Mouse (Mus musculus): Measurements from ENCODE around the gene B3galt4. TPM values are rescaled to one million over a fixed set of nuclear protein-coding genes. Genes with fewer than 3 reads are reported as not detected.
"Not testable (repeated sequence)": the region's sequence is repeated elsewhere in the genome, so short reads cannot be mapped to it uniquely, and the experiment has no call there.

B3galt4 gene
- total RNA-seq, 2 experiments from 2014 or later = 1.8 to 1.9 TPM

GRCm38 (mm10) chr17:33904835-33905234 lies 46.5 kb downstream of the B3galt4 start, which contains the start of gene Platr17:
TSS of gene Platr17 (plus strand) at chr17:33905135.
- not testable (repeated sequence) for DNase-seq

GRCm38 (mm10) chr17:33903911-33904651 lies 47.2 kb downstream of the B3galt4 start:
- DNase-seq = not testable (repeated sequence)

- DNase-seq = no peak
These were observed 48.8 kb downstream of the B3galt4 start for GRCm38 (mm10) chr17:33902491-33902890.

GRCm38 (mm10) chr17:33902079-33902478 lies 49.2 kb downstream of the B3galt4 start:
- no peak for DNase-seq

GRCm38 (mm10) chr17:33901653-33902052 lies 49.6 kb downstream of the B3galt4 start:
- DNase-seq = no peak

- no peak for DNase-seq
These were observed 50.3 kb downstream of the B3galt4 start for GRCm38 (mm10) chr17:33900989-33901314.

- no peak for DNase-seq
These were observed 50.9 kb downstream of the B3galt4 start for GRCm38 (mm10) chr17:33900281-33900988.

Other genes starting within 250 kb of the B3galt4 start
- gene March2, start 232.8 kb downstream of the B3galt4 start, total RNA-seq (2021) = 10 to 100 TPM; 89.8 to 90.4 TPM
- 100 to 1,000 TPM; 125 to 136 TPM for gene Rab11b, start 191.0 kb downstream of the B3galt4 start, total RNA-seq (2021)
- gene Angptl4, start 169.7 kb downstream of the B3galt4 start, total RNA-seq (2021) = 10 to 100 TPM in 1 of 2 experiments, 1 to 10 TPM in 1; 8.1 to 13.3 TPM
- gene Kank3, start 141.0 kb downstream of the B3galt4 start, total RNA-seq (2021) = 10 to 100 TPM; 18.5 to 20.7 TPM
- gene Rps28, start 126.9 kb downstream of the B3galt4 start, total RNA-seq (2021) = 100 to 1,000 TPM; 538 to 612 TPM
- 100 to 1,000 TPM; 326 to 339 TPM for gene Ndufa7, start 126.9 kb downstream of the B3galt4 start, total RNA-seq (2021)
- 10 to 100 TPM; 15.6 to 20.7 TPM for gene Cd320, start 108.4 kb downstream of the B3galt4 start, total RNA-seq (2021)
- gene Gm7029, start 77.7 kb downstream of the B3galt4 start, total RNA-seq (2021) = not detected
- 1 to 10 TPM in 1 of 2 experiments, under 1 TPM in 1; 0.95 to 1.0 TPM for gene Kifc1, start 60.8 kb downstream of the B3galt4 start, total RNA-seq (2021)
- not detected for gene Platr17, start 46.4 kb downstream of the B3galt4 start, total RNA-seq (2021)
- gene Daxx, start 42.1 kb downstream of the B3galt4 start, total RNA-seq (2021) = 10 to 100 TPM; 10.2 to 11.7 TPM
- gene Tapbp, start 35.6 kb downstream of the B3galt4 start, total RNA-seq (2021) = 10 to 100 TPM; 31.2 to 41.2 TPM
- 10 to 100 TPM; 11.1 to 11.3 TPM for gene Zbtb22, start 35.6 kb downstream of the B3galt4 start, total RNA-seq (2021)
- 10 to 100 TPM; 27.3 to 28.5 TPM for gene Rgl2, start 21.9 kb downstream of the B3galt4 start, total RNA-seq (2021)
- gene Pfdn6, start 11.1 kb downstream of the B3galt4 start, total RNA-seq (2021) = 10 to 100 TPM; 52.3 to 55.8 TPM
- 10 to 100 TPM in 1 of 2 experiments, 1 to 10 TPM in 1; 9.7 to 11.6 TPM for gene Wdr46, start 10.8 kb downstream of the B3galt4 start, total RNA-seq (2021)
- gene Vps52, start 4.3 kb upstream of the B3galt4 start, total RNA-seq (2021) = 10 to 100 TPM; 27.2 to 28.8 TPM
- gene Rps18, start 4.5 kb upstream of the B3galt4 start, total RNA-seq (2021) = 100 to 1,000 TPM; 330 to 347 TPM
- gene H2-K1, start 48.9 kb upstream of the B3galt4 start, total RNA-seq (2021) = 10 to 100 TPM; 22.8 to 48.2 TPM
- 10 to 100 TPM; 10.1 to 12.3 TPM for gene Ring1, start 73.2 kb upstream of the B3galt4 start, total RNA-seq (2021)
- 10 to 100 TPM; 52.7 to 59.9 TPM for gene H2-Ke6, start 76.6 kb upstream of the B3galt4 start, total RNA-seq (2021)
- 10 to 100 TPM; 41.5 to 45.7 TPM for gene Slc39a7, start 80.2 kb upstream of the B3galt4 start, total RNA-seq (2021)
- 10 to 100 TPM; 34.9 to 36.3 TPM for gene Rxrb, start 80.3 kb upstream of the B3galt4 start, total RNA-seq (2021)
- gene Col11a2, start 87.9 kb upstream of the B3galt4 start, total RNA-seq (2021) = 10 to 100 TPM in 1 of 2 experiments, 1 to 10 TPM in 1; 6.5 to 16.7 TPM
- gene H2-Oa, start 140.9 kb upstream of the B3galt4 start, total RNA-seq (2021) = not detected
- gene H2-DMa, start 168.1 kb upstream of the B3galt4 start, total RNA-seq (2021) = 1 to 10 TPM; 2.8 to 3.1 TPM
- 10 to 100 TPM; 66.7 to 69.1 TPM for gene Brd2, start 171.1 kb upstream of the B3galt4 start, total RNA-seq (2021)
- under 1 TPM; 0.28 to 0.67 TPM for gene H2-DMb2, start 191.8 kb upstream of the B3galt4 start, total RNA-seq (2021)
- 1 to 10 TPM in 1 of 2 experiments, under 1 TPM in 1; 0.43 to 1.2 TPM for gene H2-DMb1, start 201.6 kb upstream of the B3galt4 start, total RNA-seq (2021)
- 1 to 10 TPM; 1.4 to 1.5 TPM for gene Tap1, start 236.1 kb upstream of the B3galt4 start, total RNA-seq (2021)
- 1 to 10 TPM; 1.3 to 3.1 TPM for gene Psmb9, start 236.3 kb upstream of the B3galt4 start, total RNA-seq (2021)
- gene Psmb8, start 246.2 kb upstream of the B3galt4 start, total RNA-seq (2021) = 1 to 10 TPM; 2.9 to 4.8 TPM